Mouse (Mus musculus) liver, embryonic 15.5 days (tissue): ENCODE results near the gene Rdh1. TPM values are rescaled to one million over a fixed set of nuclear protein-coding genes. Genes with fewer than 3 reads are reported as not detected.

Experiments
- ATAC-seq: fragments of 200-750 bp; cut with Nextera tagmentation; 2 replicates; pipeline ENCODE4 v1.8.0; 2017; ENCODE audit warnings: moderate number of reproducible peaks, mild to moderate bottlenecking, moderate library complexity; ENCODE audit not compliant: insufficient read depth
- H3K27ac ChIP-seq: fragments of 300-500 bp; sonication (generic); replicated peaks from 2 replicates; pipeline ENCODE4 v1.5.1; 2015; ENCODE audit warnings: mild to moderate bottlenecking, inconsistent platforms
- H3K27me3 ChIP-seq: fragments of 300-500 bp; sonication (generic); 2 replicates; pipeline ENCODE4 v1.6.1; 2015; ENCODE audit warnings: mild to moderate bottlenecking, inconsistent platforms
- H3K36me3 ChIP-seq: fragments of 300-500 bp; sonication (generic); replicated peaks from 2 replicates; pipeline ENCODE4 v1.6.1; 2015; ENCODE audit warnings: moderate library complexity, mild to moderate bottlenecking, inconsistent platforms
- H3K4me1 ChIP-seq: fragments of 300-500 bp; sonication (generic); replicated peaks from 2 replicates; pipeline ENCODE4 v1.6.1; 2015; ENCODE audit warnings: inconsistent platforms
- H3K4me2 ChIP-seq: fragments of 300-500 bp; sonication (generic); 2 replicates; pipeline ENCODE4 v1.6.1; 2015; ENCODE audit warnings: moderate library complexity, mild to moderate bottlenecking, inconsistent platforms
- H3K4me3 ChIP-seq: fragments of 300-500 bp; sonication (generic); replicated peaks from 2 replicates; pipeline ENCODE4 v1.5.1; 2015; ENCODE audit warnings: mild to moderate bottlenecking, inconsistent platforms
- H3K9ac ChIP-seq: fragments of 300-500 bp; sonication (generic); 2 replicates; pipeline ENCODE4 v1.6.1; 2015; ENCODE audit warnings: moderate library complexity, mild to moderate bottlenecking, inconsistent platforms
- H3K9me3 ChIP-seq: fragments of 300-500 bp; sonication (generic); replicated peaks from 2 replicates; pipeline ENCODE4 v1.6.1; 2016; ENCODE audit warnings: inconsistent platforms
- WGBS: fragments of 180-500 bp; shearing (Covaris S2); methylation state at CpG from one replicate; pipeline ENCODE4 v1.1.7; 2015; ENCODE audit warnings: mixed read lengths; ENCODE audit not compliant: insufficient replicate concordance; 5-methylcytosine and 5-hydroxymethylcytosine counted together
- polyA plus RNA-seq: library from polyadenylated mRNA; unstranded; fragments of >200 nt; fragmentation: Nextera tagmentation; extraction: Ambion mirVana; gene quantifications from 2 replicates; pipeline ENCODE4 v1.2.1, GENCODE M21; 2015

The Rdh1 gene
- polyA plus RNA-seq, 1 experiment from 2014 or later, result 0.17 TPM

GRCm38 (mm10) chr10:127734434-127734833, 25.1 kb upstream of the Rdh1 start:
- no peak overlapping the region for H3K4me3 ChIP-seq
- no peak overlapping the region for H3K9ac ChIP-seq
- 0 out of 2 replicates have a peak overlapping the region, but pooled peaks have one; percentile 6 for H3K4me2 ChIP-seq
- H3K27ac ChIP-seq, result no peak overlapping the region
- H3K36me3 ChIP-seq, result no peaks in the 10 kb centered on the region
- WGBS, result 30% methylated on average over 5 of the region's 5 CpGs
- H3K4me1 ChIP-seq, result peaks cover 95% of the 10 kb centered on the region
- no peaks in the 10 kb centered on the region for H3K27me3 ChIP-seq
- no peak for ATAC-seq
- no peaks in the 10 kb centered on the region for H3K9me3 ChIP-seq

- H3K4me1 ChIP-seq, result peaks cover 92% of the 10 kb centered on the region
- H3K36me3 ChIP-seq, result peaks cover 1% of the 10 kb centered on the region
- H3K4me3 ChIP-seq, result no peak overlapping the region
- H3K4me2 ChIP-seq, result no peak overlapping the region
- 31% methylated on average over 2 of the region's 2 CpGs for WGBS
- peak overlapping the region; percentile 49 for H3K27ac ChIP-seq
- no peaks in the 10 kb centered on the region for H3K9me3 ChIP-seq
- H3K27me3 ChIP-seq, result no peaks in the 10 kb centered on the region; the same call in 1 of the 2 replicates
- ATAC-seq, result no peak
- H3K9ac ChIP-seq, result no peak overlapping the region
These were observed 23.3 kb upstream of the Rdh1 start for GRCm38 (mm10) chr10:127736266-127736665.

GRCm38 (mm10) chr10:127736916-127737315, 22.6 kb upstream of the Rdh1 start:
- H3K4me2 ChIP-seq, result no peak overlapping the region
- H3K9me3 ChIP-seq, result no peaks in the 10 kb centered on the region
- 21% methylated on average over 4 of the region's 4 CpGs for WGBS
- H3K27me3 ChIP-seq, result no peaks in the 10 kb centered on the region; the same call in 1 of the 2 replicates
- H3K27ac ChIP-seq, result no peak overlapping the region
- no peak overlapping the region for H3K4me3 ChIP-seq
- no peak for ATAC-seq
- peaks cover 86% of the 10 kb centered on the region for H3K4me1 ChIP-seq
- no peak overlapping the region for H3K9ac ChIP-seq
- H3K36me3 ChIP-seq, result peaks cover 8% of the 10 kb centered on the region

GRCm38 (mm10) chr10:127737552-127737951, 22.0 kb upstream of the Rdh1 start:
- H3K4me2 ChIP-seq, result no peak overlapping the region
- 18% methylated on average over 2 of the region's 2 CpGs for WGBS
- no peaks in the 10 kb centered on the region; the same call in 1 of the 2 replicates for H3K27me3 ChIP-seq
- no peak overlapping the region; the same call in 1 of the 2 replicates for H3K27ac ChIP-seq
- no peaks in the 10 kb centered on the region for H3K9me3 ChIP-seq
- no peak overlapping the region for H3K4me3 ChIP-seq
- peaks cover 14% of the 10 kb centered on the region for H3K36me3 ChIP-seq
- no peak for ATAC-seq
- peaks cover 79% of the 10 kb centered on the region for H3K4me1 ChIP-seq
- no peak overlapping the region for H3K9ac ChIP-seq

GRCm38 (mm10) chr10:127738151-127738882, 21.2 kb upstream of the Rdh1 start:
- Histone ChIP-seq H3K4me3 (peak overlapping the region; percentile 77), H3K4me2 (peak overlapping the region; percentile 83), H3K9me3 (no peaks in the 10 kb centered on the region), H3K36me3 (peaks cover 22% of the 10 kb centered on the region), H3K9ac (no peak overlapping the region), H3K4me1 (peaks cover 73% of the 10 kb centered on the region), H3K27ac (peak overlapping the region; percentile 64), H3K27me3 (no peaks in the 10 kb centered on the region; the same call in 1 of the 2 replicates)
- WGBS, result 26% methylated on average over 13 of the region's 13 CpGs
- ATAC-seq, result peak; percentile 39

GRCm38 (mm10) chr10:127739083-127739660, 20.3 kb upstream of the Rdh1 start, which contains the start of gene Zbtb39:
TSS of gene Zbtb39 (plus strand) at chr10:127739538.
- Histone ChIP-seq H3K27me3 (no peaks in the 10 kb centered on the region; the same call in 1 of the 2 replicates), H3K4me2 (peak within 1 kb of the TSS; percentile 83), H3K27ac (peak within 1 kb of the TSS; percentile 79), H3K9me3 (no peaks in the 10 kb centered on the region), H3K4me3 (peak within 1 kb of the TSS; percentile 77), H3K4me1 (peaks cover 65% of the 10 kb centered on the region), H3K36me3 (peaks cover 30% of the 10 kb centered on the region), H3K9ac (peak within 1 kb of the TSS; percentile 77)
- WGBS, result under 1% methylated on average over 36 of the region's 61 CpGs
- ATAC-seq, result peak; percentile 70

- no peaks in the 10 kb centered on the region; the same call in 1 of the 2 replicates for H3K27me3 ChIP-seq
- H3K9ac ChIP-seq, result peak overlapping the region; percentile 77
- H3K4me2 ChIP-seq, result peak overlapping the region; percentile 83
- peak; percentile 35 for ATAC-seq
- peaks cover 65% of the 10 kb centered on the region for H3K4me1 ChIP-seq
- H3K4me3 ChIP-seq, result peak overlapping the region; percentile 77
- peaks cover 35% of the 10 kb centered on the region for H3K36me3 ChIP-seq
- under 1% methylated on average over 46 of the region's 55 CpGs for WGBS
- H3K27ac ChIP-seq, result peak overlapping the region; percentile 79
- no peaks in the 10 kb centered on the region for H3K9me3 ChIP-seq
These were observed 19.8 kb upstream of the Rdh1 start for GRCm38 (mm10) chr10:127739661-127740161.

GRCm38 (mm10) chr10:127744661-127745060, 14.9 kb upstream of the Rdh1 start:
- Histone ChIP-seq H3K27me3 (no peaks in the 10 kb centered on the region; the same call in 1 of the 2 replicates), H3K4me2 (no peak overlapping the region), H3K27ac (no peak overlapping the region), H3K9me3 (no peaks in the 10 kb centered on the region), H3K4me3 (no peak overlapping the region), H3K36me3 (peaks cover 53% of the 10 kb centered on the region), H3K4me1 (peaks cover 39% of the 10 kb centered on the region), H3K9ac (no peak overlapping the region)
- 77% methylated on average over 5 of the region's 5 CpGs for WGBS
- ATAC-seq, result no peak

GRCm38 (mm10) chr10:127745886-127746285, 13.6 kb upstream of the Rdh1 start:
- Histone ChIP-seq H3K9ac (no peak overlapping the region), H3K9me3 (no peaks in the 10 kb centered on the region), H3K36me3 (peaks cover 53% of the 10 kb centered on the region), H3K27me3 (no peaks in the 10 kb centered on the region), H3K27ac (no peak overlapping the region), H3K4me2 (no peak overlapping the region), H3K4me3 (no peak overlapping the region), H3K4me1 (peaks cover 35% of the 10 kb centered on the region)
- 44% methylated on average over 5 of the region's 5 CpGs for WGBS
- ATAC-seq, result no peak

GRCm38 (mm10) chr10:127747254-127747653, 12.3 kb upstream of the Rdh1 start:
- Histone ChIP-seq H3K4me2 (no peak overlapping the region), H3K9ac (no peak overlapping the region), H3K27me3 (no peaks in the 10 kb centered on the region), H3K4me3 (no peak overlapping the region), H3K27ac (no peak overlapping the region), H3K4me1 (peaks cover 32% of the 10 kb centered on the region), H3K36me3 (peaks cover 42% of the 10 kb centered on the region), H3K9me3 (no peaks in the 10 kb centered on the region)
- WGBS, result 79% methylated on average over 8 of the region's 8 CpGs
- ATAC-seq, result no peak
